Mouse (Mus musculus): ENCODE measurements at regions not wholly inside any gene's neighbourhood (a gene's known extent, or its start where the extent isn't known, plus 50 kb on each side); places are given as distances from the start of the nearest gene placed in this dataset.

DNA sequence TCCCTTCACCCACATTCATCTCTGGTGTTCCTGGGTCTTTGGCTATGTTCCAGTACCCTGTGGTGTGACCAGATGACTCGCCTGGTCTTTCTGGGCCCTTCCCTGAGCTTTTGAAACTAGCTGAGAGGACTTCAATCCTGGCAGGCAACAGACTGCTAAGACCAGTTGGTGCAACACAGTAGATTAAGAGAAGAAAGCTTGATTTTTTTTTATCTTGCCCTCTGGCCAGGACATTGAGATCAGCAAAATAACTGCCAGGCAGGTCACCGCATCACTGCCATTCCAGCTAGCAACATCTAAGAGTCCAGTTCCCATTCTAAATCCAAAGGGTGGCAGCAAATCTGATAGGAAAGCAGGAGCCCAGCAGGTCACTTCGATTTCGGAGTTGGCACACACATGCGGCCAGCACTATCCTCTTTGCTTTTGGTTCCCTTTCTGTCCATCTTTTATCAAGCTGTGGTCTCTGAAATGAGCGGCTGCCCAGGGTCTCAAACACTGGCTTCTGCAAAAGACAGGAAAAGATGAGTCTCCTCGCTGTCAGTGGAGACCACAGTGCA, 181.9 kb upstream of the Cpeb2 start:
- H3K27me3 ChIP-seq (ENCODE audit: insufficient read depth, low read length): no peaks in the 10 kb centered on the region
- H3K36me3 ChIP-seq (ENCODE audit: insufficient read depth, low read length): no peaks in the 10 kb centered on the region
- no peak overlapping the region for H3K4me2 ChIP-seq (ENCODE audit: low read depth, low read length, poor library complexity, severe bottlenecking)
- H3K4me1 ChIP-seq (ENCODE audit: insufficient read depth, low read length): no peaks in the 10 kb centered on the region
- no peak overlapping the region for H3K27ac ChIP-seq (ENCODE audit: low read depth, low read length)
- no peaks in the 10 kb centered on the region for H3K9me3 ChIP-seq (ENCODE audit: low read length)
- 81% methylated on average over 7 of the region's 7 CpGs for WGBS
- no peak overlapping the region for H3K4me3 ChIP-seq (ENCODE audit: low read depth, low read length)
- no peak for TF ChIP-seq CTCF (IDR thresholded peaks at IDR 0.05)
- no peak overlapping the region for H3K9ac ChIP-seq (replicated peaks; ENCODE audit: low read length, poor library complexity, severe bottlenecking)
- no peak for ATAC-seq (ENCODE audit: low FRiP score)
- DNase-seq (ENCODE audit: low spot score): peak; percentile 63

- ATAC-seq (ENCODE audit: low FRiP score) (no peak), DNase-seq (ENCODE audit: low spot score) (no peak)
- Histone ChIP-seq H3K27me3 (ENCODE audit: insufficient read depth, low read length) (no peaks in the 10 kb centered on the region), H3K4me3 (ENCODE audit: low read depth, low read length) (no peak overlapping the region), H3K9ac (replicated peaks; ENCODE audit: low read length, poor library complexity, severe bottlenecking) (no peak overlapping the region), H3K4me2 (ENCODE audit: low read depth, low read length, poor library complexity, severe bottlenecking) (no peak overlapping the region), H3K27ac (ENCODE audit: low read depth, low read length) (no peak overlapping the region), H3K36me3 (ENCODE audit: insufficient read depth, low read length) (no peaks in the 10 kb centered on the region), H3K9me3 (ENCODE audit: low read length) (no peaks in the 10 kb centered on the region), H3K4me1 (ENCODE audit: insufficient read depth, low read length) (no peaks in the 10 kb centered on the region)
- TF ChIP-seq CTCF (IDR thresholded peaks at IDR 0.05): no peak
- 67% methylated on average over 1 of the region's 1 CpGs for WGBS
Observed at GRCm38 (mm10) chr5:43052668-43053067, 180.3 kb upstream of the Cpeb2 start.

- H3K4me2 ChIP-seq (ENCODE audit: low read depth, low read length, poor library complexity, severe bottlenecking): no peak overlapping the region
- H3K27ac ChIP-seq (ENCODE audit: low read depth, low read length): no peak overlapping the region
- ATAC-seq (ENCODE audit: low FRiP score): no peak
- no peaks in the 10 kb centered on the region for H3K9me3 ChIP-seq (ENCODE audit: low read length)
- no peak for DNase-seq (ENCODE audit: low spot score)
- 93% methylated on average over 8 of the region's 8 CpGs for WGBS
- no peak overlapping the region for H3K9ac ChIP-seq (replicated peaks; ENCODE audit: low read length, poor library complexity, severe bottlenecking)
- no peaks in the 10 kb centered on the region for H3K36me3 ChIP-seq (ENCODE audit: insufficient read depth, low read length)
- no peak overlapping the region for H3K4me3 ChIP-seq (ENCODE audit: low read depth, low read length)
- no peak for TF ChIP-seq CTCF (IDR thresholded peaks at IDR 0.05)
- H3K27me3 ChIP-seq (ENCODE audit: insufficient read depth, low read length): no peaks in the 10 kb centered on the region
- no peaks in the 10 kb centered on the region for H3K4me1 ChIP-seq (ENCODE audit: insufficient read depth, low read length)
Observed at GRCm38 (mm10) chr5:43054586-43054985, 178.4 kb upstream of the Cpeb2 start.

DNA sequence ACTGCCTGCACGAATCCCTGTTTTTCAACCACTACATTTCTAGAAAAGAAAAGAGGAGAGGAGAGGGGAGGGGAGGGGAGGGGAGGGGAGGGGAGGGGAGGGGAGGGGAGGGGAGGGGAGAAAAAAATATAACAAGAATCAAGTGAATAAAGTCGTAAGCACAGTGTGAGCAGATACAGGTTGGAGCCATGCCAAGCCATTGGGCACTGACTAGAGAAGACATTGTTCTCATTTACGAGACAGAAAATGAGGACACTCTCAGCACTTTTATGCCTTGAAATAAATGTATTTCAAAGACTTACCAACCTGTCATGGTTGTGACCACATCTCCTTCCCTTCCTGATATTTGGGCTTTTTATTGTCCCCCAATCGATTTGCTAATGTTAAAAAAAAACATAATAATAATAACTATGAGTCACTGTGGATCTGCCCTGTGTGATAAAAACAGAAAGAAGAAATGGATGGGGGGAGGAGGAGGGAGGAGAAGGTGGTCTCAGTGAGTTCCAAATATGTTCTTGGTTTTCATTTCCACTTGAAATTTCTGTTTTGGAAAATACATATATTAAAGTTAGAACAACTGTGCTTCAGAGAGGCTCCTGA, 177.8 kb upstream of the Cpeb2 start:
- Histone ChIP-seq H3K9ac (replicated peaks; ENCODE audit: low read length, poor library complexity, severe bottlenecking) (no peak overlapping the region), H3K4me3 (ENCODE audit: low read depth, low read length) (no peak overlapping the region), H3K4me1 (ENCODE audit: insufficient read depth, low read length) (no peaks in the 10 kb centered on the region), H3K9me3 (ENCODE audit: low read length) (no peaks in the 10 kb centered on the region), H3K27me3 (ENCODE audit: insufficient read depth, low read length) (no peaks in the 10 kb centered on the region), H3K27ac (ENCODE audit: low read depth, low read length) (no peak overlapping the region), H3K36me3 (ENCODE audit: insufficient read depth, low read length) (no peaks in the 10 kb centered on the region), H3K4me2 (ENCODE audit: low read depth, low read length, poor library complexity, severe bottlenecking) (no peak overlapping the region)
- DNase-seq (ENCODE audit: low spot score): peak; percentile 46
- no peak for TF ChIP-seq CTCF (IDR thresholded peaks at IDR 0.05)
- ATAC-seq (ENCODE audit: low FRiP score): no peak
- WGBS: 42% methylated on average over 4 of the region's 4 CpGs

GRCm38 (mm10) chr5:43056486-43056885, 176.5 kb upstream of the Cpeb2 start:
- 98% methylated on average over 2 of the region's 2 CpGs for WGBS
- no peak for TF ChIP-seq CTCF (IDR thresholded peaks at IDR 0.05)
- Histone ChIP-seq H3K4me1 (ENCODE audit: insufficient read depth, low read length) (no peaks in the 10 kb centered on the region), H3K4me2 (ENCODE audit: low read depth, low read length, poor library complexity, severe bottlenecking) (no peak overlapping the region), H3K9ac (replicated peaks; ENCODE audit: low read length, poor library complexity, severe bottlenecking) (no peak overlapping the region), H3K27ac (ENCODE audit: low read depth, low read length) (no peak overlapping the region), H3K9me3 (ENCODE audit: low read length) (no peaks in the 10 kb centered on the region), H3K27me3 (ENCODE audit: insufficient read depth, low read length) (no peaks in the 10 kb centered on the region), H3K4me3 (ENCODE audit: low read depth, low read length) (no peak overlapping the region), H3K36me3 (ENCODE audit: insufficient read depth, low read length) (no peaks in the 10 kb centered on the region)
- ATAC-seq (ENCODE audit: low FRiP score) (no peak), DNase-seq (ENCODE audit: low spot score) (no peak)

DNA sequence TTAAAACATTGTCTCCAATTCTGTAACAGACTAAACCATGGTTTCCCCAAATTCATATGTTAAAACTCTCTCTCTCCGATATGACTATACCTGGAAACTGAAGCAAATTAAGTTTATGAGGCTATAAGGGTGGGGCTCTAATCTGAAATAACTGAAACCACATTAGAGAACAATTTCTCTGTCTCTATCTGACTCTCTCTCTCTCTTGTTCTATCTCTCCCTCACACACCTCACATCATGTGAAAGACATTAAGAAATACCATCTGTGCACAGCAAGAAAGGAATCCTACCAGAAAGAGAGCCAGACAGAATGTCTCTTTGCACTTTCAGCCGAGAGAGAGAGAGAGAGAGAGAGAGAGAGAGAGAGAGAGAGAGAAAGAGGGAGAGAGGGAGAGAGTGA, 171.7 kb upstream of the Cpeb2 start:
- TF ChIP-seq CTCF (IDR thresholded peaks at IDR 0.05): no peak
- WGBS: 98% methylated on average over 2 of the region's 2 CpGs
- Histone ChIP-seq H3K4me3 (ENCODE audit: low read depth, low read length) (no peak overlapping the region), H3K36me3 (ENCODE audit: insufficient read depth, low read length) (no peaks in the 10 kb centered on the region), H3K9me3 (ENCODE audit: low read length) (no peaks in the 10 kb centered on the region), H3K4me1 (ENCODE audit: insufficient read depth, low read length) (no peaks in the 10 kb centered on the region), H3K27me3 (ENCODE audit: insufficient read depth, low read length) (no peaks in the 10 kb centered on the region), H3K27ac (ENCODE audit: low read depth, low read length) (no peak overlapping the region), H3K4me2 (ENCODE audit: low read depth, low read length, poor library complexity, severe bottlenecking) (no peak overlapping the region), H3K9ac (replicated peaks; ENCODE audit: low read length, poor library complexity, severe bottlenecking) (no peak overlapping the region)
- ATAC-seq (ENCODE audit: low FRiP score): no peak
- DNase-seq (ENCODE audit: low spot score): no peak

Measured in midbrain, postnatal 0 days (tissue).